In genomic region chr10:90577777-90578176, GRCm38 (mm10) we compare ENCODE assay signal across 17 mouse cellular contexts.
DNase-seq lines count a peak whose midpoint lies in the region; ATAC-seq lines count a peak whose summit lies in the region.
"Had no signal": no experiment of that assay in that cellular context is flagged by ENCODE, and none has a peak within 500 bp of the region (broad histone marks: within the 10 kb centered on the region; RNA-seq: fewer than 3 reads in every experiment).

No protein-coding gene starts in this region.

- 81% methylated on average over 9 of the region's 9 CpGs for WGBS in hindbrain, embryonic 12.5 days
- WGBS in hindbrain, embryonic 11.5 days, result 90% methylated on average over 9 of the region's 9 CpGs
- 80% methylated on average over 9 of the region's 9 CpGs for WGBS in neural tube, embryonic 12.5 days
- WGBS in hindbrain, embryonic 15.5 days, result 66% methylated on average over 9 of the region's 9 CpGs
- 60% methylated on average over 9 of the region's 9 CpGs for WGBS in neural tube, embryonic 15.5 days

- H3K4me1 ChIP-seq in hindbrain, embryonic 12.5 days, result peaks cover 6% of the 10 kb centered on the region; the same call in 1 of the 2 replicates
- H3K4me1 ChIP-seq in hindbrain, embryonic 11.5 days (replicated peaks; ENCODE audit: control insufficient read depth, insufficient read depth, low read length), result peaks cover 4% of the 10 kb centered on the region; the same call in 1 of the 2 replicates
- H3K4me1 ChIP-seq in neural tube, embryonic 12.5 days, result peaks cover 8% of the 10 kb centered on the region; the same call in 1 of the 2 replicates
- H3K4me1 ChIP-seq in hindbrain, embryonic 15.5 days (replicated peaks), result peaks cover 5% of the 10 kb centered on the region; the same call in 1 of the 2 replicates
- H3K4me1 ChIP-seq in neural tube, embryonic 15.5 days, result peaks cover 4% of the 10 kb centered on the region; the same call in 1 of the 2 replicates
- H3K4me1 ChIP-seq: intestine, embryonic 15.5 days had no signal

- H3K4me2 ChIP-seq in hindbrain, embryonic 12.5 days (replicated peaks), result peak overlapping the region; percentile 59
- H3K4me2 ChIP-seq in hindbrain, embryonic 11.5 days (replicated peaks; ENCODE audit: low read depth, low read length), result no peak overlapping the region
- peak overlapping the region; percentile 65 for H3K4me2 ChIP-seq in neural tube, embryonic 12.5 days (replicated peaks)
- H3K4me2 ChIP-seq in hindbrain, embryonic 15.5 days, result peak overlapping the region; percentile 60
- H3K4me2 ChIP-seq in neural tube, embryonic 15.5 days, result peak overlapping the region; percentile 63
- H3K4me2 ChIP-seq: intestine, embryonic 15.5 days had no signal

- no peaks in the 10 kb centered on the region for H3K27me3 ChIP-seq in hindbrain, embryonic 12.5 days
- H3K27me3 ChIP-seq in hindbrain, embryonic 11.5 days (ENCODE audit: control insufficient read depth, insufficient read depth, low read length), result no peaks in the 10 kb centered on the region
- H3K27me3 ChIP-seq in neural tube, embryonic 12.5 days (replicated peaks), result no peaks in the 10 kb centered on the region
- H3K27me3 ChIP-seq in hindbrain, embryonic 15.5 days, result no peaks in the 10 kb centered on the region
- H3K27me3 ChIP-seq in neural tube, embryonic 15.5 days (replicated peaks), result no peaks in the 10 kb centered on the region
- H3K27me3 ChIP-seq: embryonic facial prominence, embryonic 12.5 days; intestine, embryonic 15.5 days had no signal

- no peak overlapping the region for H3K9ac ChIP-seq in hindbrain, embryonic 12.5 days
- no peak overlapping the region for H3K9ac ChIP-seq in hindbrain, embryonic 11.5 days (ENCODE audit: low read depth, low read length)
- H3K9ac ChIP-seq in neural tube, embryonic 12.5 days, result no peak overlapping the region
- peak overlapping the region; percentile 39 for H3K9ac ChIP-seq in hindbrain, embryonic 15.5 days
- H3K9ac ChIP-seq in neural tube, embryonic 15.5 days (replicated peaks), result 0 out of 2 replicates have a peak overlapping the region, but pooled peaks have one; percentile 2
- H3K9ac ChIP-seq: embryonic facial prominence, embryonic 12.5 days; intestine, embryonic 15.5 days had no signal

- peak overlapping the region; percentile 34; the same call in 1 of the 2 replicates for H3K4me3 ChIP-seq in hindbrain, embryonic 12.5 days
- H3K4me3 ChIP-seq in hindbrain, embryonic 11.5 days (ENCODE audit: low read depth, low read length), result no peak overlapping the region
- H3K4me3 ChIP-seq in neural tube, embryonic 12.5 days, result no peak overlapping the region
- H3K4me3 ChIP-seq in hindbrain, embryonic 15.5 days, result peak overlapping the region; percentile 43
- peak overlapping the region; percentile 45 for H3K4me3 ChIP-seq in neural tube, embryonic 15.5 days (replicated peaks)
- H3K4me3 ChIP-seq: embryonic facial prominence, embryonic 12.5 days; heart, embryonic 10.5 days; intestine, embryonic 15.5 days had no signal

- H3K27ac ChIP-seq in hindbrain, embryonic 12.5 days, result no peak overlapping the region
- H3K27ac ChIP-seq in hindbrain, embryonic 11.5 days (ENCODE audit: low read depth, low read length), result no peak overlapping the region
- no peak overlapping the region for H3K27ac ChIP-seq in neural tube, embryonic 12.5 days
- H3K27ac ChIP-seq in hindbrain, embryonic 15.5 days (replicated peaks), result peak overlapping the region; percentile 83
- peak overlapping the region; percentile 84; the same call in 1 of the 2 replicates for H3K27ac ChIP-seq in neural tube, embryonic 15.5 days (replicated peaks)
- H3K27ac ChIP-seq: embryonic facial prominence, embryonic 12.5 days; heart, embryonic 10.5 days; intestine, embryonic 15.5 days had no signal

- H3K36me3 ChIP-seq in hindbrain, embryonic 12.5 days, result no peaks in the 10 kb centered on the region
- no peaks in the 10 kb centered on the region for H3K36me3 ChIP-seq in hindbrain, embryonic 11.5 days (ENCODE audit: control insufficient read depth, insufficient read depth, low read length)
- no peaks in the 10 kb centered on the region for H3K36me3 ChIP-seq in neural tube, embryonic 12.5 days
- no peaks in the 10 kb centered on the region for H3K36me3 ChIP-seq in hindbrain, embryonic 15.5 days
- no peaks in the 10 kb centered on the region for H3K36me3 ChIP-seq in neural tube, embryonic 15.5 days
- H3K36me3 ChIP-seq: embryonic facial prominence, embryonic 12.5 days; heart, embryonic 10.5 days; intestine, embryonic 15.5 days had no signal

- H3K9me3 ChIP-seq in hindbrain, embryonic 12.5 days (replicated peaks), result no peaks in the 10 kb centered on the region
- H3K9me3 ChIP-seq in hindbrain, embryonic 11.5 days (ENCODE audit: control insufficient read depth, low read length), result no peaks in the 10 kb centered on the region
- H3K9me3 ChIP-seq in neural tube, embryonic 12.5 days, result no peaks in the 10 kb centered on the region
- H3K9me3 ChIP-seq in hindbrain, embryonic 15.5 days, result no peaks in the 10 kb centered on the region
- no peaks in the 10 kb centered on the region for H3K9me3 ChIP-seq in neural tube, embryonic 15.5 days (replicated peaks)
- H3K9me3 ChIP-seq: embryonic facial prominence, embryonic 12.5 days; heart, embryonic 10.5 days; intestine, embryonic 15.5 days had no signal

- no peak for DNase-seq in hindbrain, embryonic 11.5 days (ENCODE audit: low spot score)
- no peak for DNase-seq in neural tube, embryonic 10.5 days (ENCODE audit: extremely low spot score, low spot score)
- no peak for DNase-seq in T-cell, adult 2 months (ENCODE audit: low spot score)
- DNase-seq in heart, adult 18-20 months, result no peak
- DNase-seq: cerebellum, adult 11 months; cerebellum, postnatal 36 days; gastrocnemius, postnatal 10 days; heart, postnatal 14 days; kidney, postnatal 36 days; lung, postnatal 4 days had no signal

- no peak for ATAC-seq in hindbrain, embryonic 12.5 days (ENCODE audit: low FRiP score)
- ATAC-seq in hindbrain, embryonic 11.5 days (ENCODE audit: low FRiP score), result no peak
- ATAC-seq in neural tube, embryonic 12.5 days (ENCODE audit: low FRiP score, low read depth), result no peak
- ATAC-seq in hindbrain, embryonic 15.5 days (ENCODE audit: low FRiP score, low read depth), result no peak
- no peak for ATAC-seq in neural tube, embryonic 15.5 days (ENCODE audit: low FRiP score)
- ATAC-seq: intestine, embryonic 15.5 days had no signal

Comparison
In these comparisons a context has a peak if more than half of its experiments do, and no peak if none do; other contexts are left out.
1. H3K27ac ChIP-seq: peak in hindbrain, embryonic 15.5 days (single experiment) and neural tube, embryonic 15.5 days (single experiment); none in hindbrain, embryonic 12.5 days (single experiment), hindbrain, embryonic 11.5 days (single experiment) and neural tube, embryonic 12.5 days (single experiment).
2. H3K4me3 ChIP-seq: peak in hindbrain, embryonic 12.5 days (single experiment), hindbrain, embryonic 15.5 days (single experiment) and neural tube, embryonic 15.5 days (single experiment); none in hindbrain, embryonic 11.5 days (single experiment) and neural tube, embryonic 12.5 days (single experiment).
3. H3K9ac ChIP-seq: peak in hindbrain, embryonic 15.5 days (single experiment) and neural tube, embryonic 15.5 days (single experiment); none in hindbrain, embryonic 12.5 days (single experiment), hindbrain, embryonic 11.5 days (single experiment) and neural tube, embryonic 12.5 days (single experiment).